Mouse (Mus musculus) limb, embryonic 14.5 days (tissue): ENCODE measurements at regions not wholly inside any gene's neighbourhood (a gene's known extent, or its start where the extent isn't known, plus 50 kb on each side); places are given as distances from the start of the nearest gene placed in this dataset.
A peak's percentile ranks its signal among the peaks of the same experiment; 100 is the strongest.

Experiments
- ATAC-seq: fragments of 200-750 bp; cut with Nextera tagmentation; 2 replicates; pipeline ENCODE4 v1.8.0; 2017; ENCODE audit warnings: low read depth, moderate number of reproducible peaks, moderate TSS enrichment; ENCODE audit not compliant: low FRiP score
- DNase-seq: peaks from one replicate; pipeline ENCODE4 v3.0.0-alpha.2; 2015; ENCODE audit warnings: low spot score
- H3K27ac ChIP-seq: fragments of 300-500 bp; sonication (generic); replicated peaks from 2 replicates; pipeline ENCODE4 v1.5.1; 2014; ENCODE audit warnings: low read depth, mild to moderate bottlenecking, low read length, moderate library complexity, mixed read lengths
- H3K27me3 ChIP-seq: fragments of 300-500 bp; sonication (generic); 2 replicates; pipeline ENCODE4 v1.6.1; 2014; ENCODE audit warnings: low read length, mixed read lengths; ENCODE audit not compliant: control insufficient read depth, insufficient read depth
- H3K36me3 ChIP-seq: fragments of 300-500 bp; sonication (generic); 2 replicates; pipeline ENCODE4 v1.6.1; 2014; ENCODE audit warnings: mild to moderate bottlenecking, low read length, moderate library complexity, mixed read lengths; ENCODE audit not compliant: control insufficient read depth, insufficient read depth
- H3K4me1 ChIP-seq: fragments of 300-500 bp; sonication (generic); 2 replicates; pipeline ENCODE4 v1.6.1; 2014; ENCODE audit warnings: antibody characterized with exemption, low read length, mixed read lengths; ENCODE audit not compliant: control insufficient read depth, insufficient read depth
- H3K4me2 ChIP-seq: fragments of 300-500 bp; sonication (generic); replicated peaks from 2 replicates; pipeline ENCODE4 v1.6.1; 2014; ENCODE audit warnings: low read depth, mild to moderate bottlenecking, low read length, moderate library complexity; ENCODE audit not compliant: severe bottlenecking
- H3K4me3 ChIP-seq: fragments of 300-500 bp; sonication (generic); replicated peaks from 2 replicates; pipeline ENCODE4 v1.5.1; 2014; ENCODE audit warnings: low read length
- H3K9ac ChIP-seq: fragments of 300-500 bp; sonication (generic); 2 replicates; pipeline ENCODE4 v1.6.1; 2014; ENCODE audit warnings: mild to moderate bottlenecking, low read depth, low read length, moderate library complexity; ENCODE audit not compliant: severe bottlenecking
- H3K9me3 ChIP-seq: fragments of 300-500 bp; sonication (generic); 2 replicates; pipeline ENCODE4 v1.6.1; 2016; ENCODE audit warnings: low read length; ENCODE audit not compliant: control insufficient read depth
- POLR2A ChIP-seq: fragments of 200-500 bp; IDR thresholded peaks from 2 replicates; pipeline ENCODE4 v1.8.0; 2012; ENCODE audit warnings: inconsistent platforms, mild to moderate bottlenecking, moderate library complexity, borderline replicate concordance; ENCODE audit not compliant: insufficient read depth, insufficient read length; ENCODE audit errors: extremely low read depth
- WGBS: fragments of 180-500 bp; shearing (Covaris S2); extraction: QIAGEN DNeasy Blood & Tissue Kit; methylation state at CpG from one replicate; pipeline ENCODE4 v1.1.7; 2014; 5-methylcytosine and 5-hydroxymethylcytosine counted together

GRCm38 (mm10) chr14:98533600-98533999 is 364.0 kb upstream of the Dach1 start:
- ATAC-seq (no peak), DNase-seq (no peak)
- no peak for TF ChIP-seq POLR2A
- no peaks in the 10 kb centered on the region for H3K4me1 ChIP-seq
- H3K9me3 ChIP-seq: no peaks in the 10 kb centered on the region
- H3K9ac ChIP-seq: no peak overlapping the region
- no peak overlapping the region for H3K4me2 ChIP-seq
- no peaks in the 10 kb centered on the region for H3K27me3 ChIP-seq
- no peak overlapping the region for H3K27ac ChIP-seq
- no peak overlapping the region for H3K4me3 ChIP-seq
- no peaks in the 10 kb centered on the region for H3K36me3 ChIP-seq
- WGBS: 44% methylated on average over 10 of the region's 10 CpGs

DNA sequence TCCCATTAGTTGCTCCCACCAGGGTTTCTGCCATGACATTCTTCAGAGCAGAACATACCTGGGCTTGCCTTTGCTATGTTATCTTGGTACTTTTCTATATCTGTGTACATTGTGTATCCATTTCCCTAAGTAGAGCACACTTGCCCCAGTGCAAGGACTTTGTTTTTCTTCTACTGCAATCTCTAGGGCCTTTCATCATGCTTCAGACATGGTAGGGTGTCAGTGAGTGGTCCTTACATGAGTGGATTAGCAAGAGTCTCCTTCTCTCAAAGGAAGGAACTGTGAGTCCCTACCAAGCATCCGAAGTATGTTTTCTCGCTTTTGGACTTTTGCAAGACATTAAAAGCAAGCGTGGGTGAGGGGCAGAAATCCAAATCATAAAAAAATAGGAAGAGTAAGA is 351.4 kb upstream of the Dach1 start:
- no peak for DNase-seq
- Histone ChIP-seq H3K4me3 (no peak overlapping the region), H3K27ac (no peak overlapping the region), H3K27me3 (no peaks in the 10 kb centered on the region), H3K4me1 (no peaks in the 10 kb centered on the region), H3K36me3 (no peaks in the 10 kb centered on the region), H3K9ac (no peak overlapping the region), H3K9me3 (no peaks in the 10 kb centered on the region), H3K4me2 (no peak overlapping the region)
- ATAC-seq: no peak
- no peak for TF ChIP-seq POLR2A
- 91% methylated on average over 3 of the region's 3 CpGs for WGBS

GRCm38 (mm10) chr14:98505321-98505720 is 335.8 kb upstream of the Dach1 start:
- H3K9me3 ChIP-seq: no peaks in the 10 kb centered on the region
- 71% methylated on average over 6 of the region's 6 CpGs for WGBS
- DNase-seq (no peak), ATAC-seq (no peak)
- no peaks in the 10 kb centered on the region for H3K27me3 ChIP-seq
- no peak overlapping the region for H3K27ac ChIP-seq
- H3K9ac ChIP-seq: no peak overlapping the region
- TF ChIP-seq POLR2A: no peak
- H3K4me3 ChIP-seq: no peak overlapping the region
- H3K36me3 ChIP-seq: no peaks in the 10 kb centered on the region
- no peak overlapping the region for H3K4me2 ChIP-seq
- peaks cover 7% of the 10 kb centered on the region; the same call in 1 of the 2 replicates for H3K4me1 ChIP-seq

DNA sequence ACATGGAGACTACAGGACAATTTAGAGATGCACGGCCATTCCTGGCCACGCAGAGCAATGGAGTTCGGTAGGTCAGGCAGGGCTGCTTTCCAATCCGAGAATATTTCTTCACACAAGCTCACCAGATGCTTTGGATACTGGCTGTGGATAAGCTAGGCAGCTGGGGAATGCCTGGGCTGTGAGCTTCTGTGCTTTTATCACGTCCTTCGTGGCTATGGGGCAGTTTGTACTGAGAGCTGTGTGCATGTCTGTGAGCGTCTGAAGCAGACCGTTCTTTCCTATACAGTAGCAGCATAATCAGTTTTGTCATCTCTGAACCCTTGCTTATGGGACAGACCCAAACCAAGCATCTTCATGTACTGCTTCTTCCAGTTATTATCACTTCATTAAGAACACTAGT is 307.9 kb upstream of the Dach1 start:
- Histone ChIP-seq H3K9ac (no peak overlapping the region), H3K36me3 (no peaks in the 10 kb centered on the region), H3K4me1 (no peaks in the 10 kb centered on the region; the same call in 1 of the 2 replicates), H3K4me2 (no peak overlapping the region), H3K27ac (no peak overlapping the region), H3K27me3 (no peaks in the 10 kb centered on the region), H3K9me3 (no peaks in the 10 kb centered on the region), H3K4me3 (no peak overlapping the region)
- WGBS: 73% methylated on average over 8 of the region's 8 CpGs
- no peak for TF ChIP-seq POLR2A
- no peak for DNase-seq
- ATAC-seq: no peak

- Histone ChIP-seq H3K36me3 (no peaks in the 10 kb centered on the region), H3K4me1 (peaks cover 2% of the 10 kb centered on the region; the same call in 1 of the 2 replicates), H3K9ac (no peak overlapping the region), H3K9me3 (no peaks in the 10 kb centered on the region), H3K4me3 (no peak overlapping the region), H3K27ac (peak overlapping the region; percentile 63), H3K27me3 (no peaks in the 10 kb centered on the region), H3K4me2 (no peak overlapping the region)
- DNase-seq: peak; percentile 93
- 32% methylated on average over 5 of the region's 5 CpGs for WGBS
- peak; percentile 75 for ATAC-seq
- no peak for TF ChIP-seq POLR2A
Observed at GRCm38 (mm10) chr14:98471803-98472509, 302.4 kb upstream of the Dach1 start.
